Mouse (Mus musculus): ENCODE results near the gene Tagln2.

GRCm38 (mm10) chr1:172514551-172515268, 14.9 kb downstream of the Tagln2 start:
- TF ChIP-seq POLR2A (IDR thresholded peaks at IDR 0.05; ENCODE audit: insufficient read length, low read depth) (no peak), E2F4 (IDR thresholded peaks at IDR 0.05; ENCODE audit: insufficient read depth) (no peak), USF1 (IDR thresholded peaks at IDR 0.05; ENCODE audit: low read depth) (no peak)
